Mouse (Mus musculus) heart, postnatal 4 days (tissue): ENCODE data around the gene Dlgap5. TPM values are rescaled to one million over a fixed set of nuclear protein-coding genes. Genes with fewer than 3 reads are reported as not detected.

Experiments
- DNase-seq: peaks from one replicate; pipeline ENCODE4 v3.0.0; 2021
- total RNA-seq, 2 experiments: library from RNA; stranded (reverse); gene quantifications; 2 replicates each; pipeline ENCODE4 v1.2.3; 2021

Dlgap5 gene
- total RNA-seq, 2 experiments from 2014 or later: 26.5 to 35.0 TPM

- no peak for DNase-seq
Measured at GRCm38 (mm10) chr14:47395462-47396026, 22.7 kb downstream of the Dlgap5 start.

- DNase-seq: no peak
Measured at GRCm38 (mm10) chr14:47395007-47395406, 23.2 kb downstream of the Dlgap5 start.

- DNase-seq: no peak
Measured at GRCm38 (mm10) chr14:47393354-47394094, 24.7 kb downstream of the Dlgap5 start.

GRCm38 (mm10) chr14:47386125-47386524, 32.1 kb downstream of the Dlgap5 start:
- no peak for DNase-seq

- DNase-seq: no peak
Measured at GRCm38 (mm10) chr14:47384653-47385052, 33.6 kb downstream of the Dlgap5 start.

GRCm38 (mm10) chr14:47383911-47384310, 34.3 kb downstream of the Dlgap5 start:
- DNase-seq: no peak

GRCm38 (mm10) chr14:47378336-47378735, 39.9 kb downstream of the Dlgap5 start:
- DNase-seq: no peak

GRCm38 (mm10) chr14:47376526-47376925, 41.7 kb downstream of the Dlgap5 start:
- no peak for DNase-seq

GRCm38 (mm10) chr14:47373728-47374678, 44.2 kb downstream of the Dlgap5 start:
- DNase-seq: peak; percentile 12

- DNase-seq: no peak
Measured at GRCm38 (mm10) chr14:47371689-47372088, 46.5 kb downstream of the Dlgap5 start.

GRCm38 (mm10) chr14:47370790-47371189, 47.4 kb downstream of the Dlgap5 start:
- DNase-seq: no peak

- DNase-seq: no peak
Measured at GRCm38 (mm10) chr14:47369741-47370140, 48.5 kb downstream of the Dlgap5 start.

GRCm38 (mm10) chr14:47367461-47367860, 50.7 kb downstream of the Dlgap5 start, which contains the start of gene Lgals3:
Gene Lgals3 (plus strand): TSS chr14:47367751.
- DNase-seq: peak; percentile 25

GRCm38 (mm10) chr14:47366881-47367321, 51.3 kb downstream of the Dlgap5 start:
- no peak for DNase-seq

GRCm38 (mm10) chr14:47364742-47365449, 53.3 kb downstream of the Dlgap5 start:
- peak; percentile 26 for DNase-seq

- DNase-seq: no peak
Measured at GRCm38 (mm10) chr14:47361899-47362298, 56.3 kb downstream of the Dlgap5 start.

GRCm38 (mm10) chr14:47361418-47361817, 56.8 kb downstream of the Dlgap5 start:
- no peak for DNase-seq

GRCm38 (mm10) chr14:47359610-47360009, 58.6 kb downstream of the Dlgap5 start:
- DNase-seq: no peak

GRCm38 (mm10) chr14:47356622-47357021, 61.6 kb downstream of the Dlgap5 start:
- no peak for DNase-seq

GRCm38 (mm10) chr14:47354948-47355347, 63.3 kb downstream of the Dlgap5 start:
- DNase-seq: no peak

GRCm38 (mm10) chr14:47354111-47354577, 64.1 kb downstream of the Dlgap5 start:
- DNase-seq: peak; percentile 24

GRCm38 (mm10) chr14:47353240-47353639, 65.0 kb downstream of the Dlgap5 start:
- DNase-seq: no peak
